Mouse (Mus musculus) activated CD4-positive, CD25-positive, alpha-beta regulatory T cell (primary cell): ENCODE measurements around the gene Cntrl. TPM values are rescaled to one million over a fixed set of nuclear protein-coding genes. Genes with fewer than 3 reads are reported as not detected.

ENCODE experiments used
- polyA plus RNA-seq, 2 experiments: library from polyadenylated mRNA; unstranded; fragments of 100-300 nt; shearing (Covaris generic); gene quantifications; one replicate each; pipeline ENCODE4 v1.2.1; 2017

The Cntrl gene
- polyA plus RNA-seq: 10 to 100 TPM; 93.9 to 97.0 TPM

DNA sequence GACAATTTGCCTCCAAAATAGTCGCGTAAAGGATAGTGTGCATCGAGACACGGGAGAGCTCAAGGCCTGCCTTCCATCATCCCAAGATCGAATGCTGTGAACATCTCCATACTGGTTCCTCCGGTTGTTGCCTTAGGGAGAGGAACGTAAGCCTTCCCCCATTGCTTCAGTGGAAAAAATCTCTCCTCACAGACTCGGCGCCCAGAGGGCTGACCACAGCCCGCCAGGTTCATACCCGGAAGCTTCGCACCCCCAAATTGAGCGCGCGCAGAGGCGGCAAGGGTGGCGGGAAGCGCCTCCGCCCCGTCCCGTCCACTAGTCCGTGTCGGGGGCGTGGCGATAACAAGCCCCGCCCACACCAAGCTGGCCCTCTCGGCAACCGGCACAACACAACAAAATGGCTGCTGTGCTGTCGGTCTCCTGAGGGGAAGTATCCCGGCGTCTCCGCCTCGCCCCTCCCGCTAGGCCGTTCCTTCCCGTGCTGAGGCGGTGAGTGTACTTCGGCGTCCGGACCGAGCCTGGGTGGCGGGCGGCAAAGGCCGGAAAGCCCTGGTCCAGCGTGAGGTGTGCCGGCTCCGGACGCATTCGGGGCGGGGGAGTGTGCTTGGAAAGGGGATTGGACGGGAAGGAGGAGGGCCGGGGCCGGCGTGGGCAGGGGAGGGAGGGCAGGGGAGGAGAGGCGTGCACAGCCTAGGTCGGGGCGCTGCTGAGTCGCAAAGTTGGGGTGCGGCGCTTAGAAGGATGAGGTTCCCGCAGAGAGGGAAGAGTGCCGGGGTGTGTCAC, at the start of gene Cntrl:
TSS of gene Cntrl (plus strand) at position 352 of the 783 bp plus-strand sequence.

GRCm38 (mm10) chr2:35061338-35061737, 48.0 kb upstream of the Cntrl start, which contains the start of gene Hc:
TSS of gene Hc (minus strand) at chr2:35061438.

GRCm38 (mm10) chr2:35101443-35101842, 7.8 kb upstream of the Cntrl start, which contains the start of gene AI182371:
TSS of gene AI182371 (minus strand) at chr2:35101543.

DNA sequence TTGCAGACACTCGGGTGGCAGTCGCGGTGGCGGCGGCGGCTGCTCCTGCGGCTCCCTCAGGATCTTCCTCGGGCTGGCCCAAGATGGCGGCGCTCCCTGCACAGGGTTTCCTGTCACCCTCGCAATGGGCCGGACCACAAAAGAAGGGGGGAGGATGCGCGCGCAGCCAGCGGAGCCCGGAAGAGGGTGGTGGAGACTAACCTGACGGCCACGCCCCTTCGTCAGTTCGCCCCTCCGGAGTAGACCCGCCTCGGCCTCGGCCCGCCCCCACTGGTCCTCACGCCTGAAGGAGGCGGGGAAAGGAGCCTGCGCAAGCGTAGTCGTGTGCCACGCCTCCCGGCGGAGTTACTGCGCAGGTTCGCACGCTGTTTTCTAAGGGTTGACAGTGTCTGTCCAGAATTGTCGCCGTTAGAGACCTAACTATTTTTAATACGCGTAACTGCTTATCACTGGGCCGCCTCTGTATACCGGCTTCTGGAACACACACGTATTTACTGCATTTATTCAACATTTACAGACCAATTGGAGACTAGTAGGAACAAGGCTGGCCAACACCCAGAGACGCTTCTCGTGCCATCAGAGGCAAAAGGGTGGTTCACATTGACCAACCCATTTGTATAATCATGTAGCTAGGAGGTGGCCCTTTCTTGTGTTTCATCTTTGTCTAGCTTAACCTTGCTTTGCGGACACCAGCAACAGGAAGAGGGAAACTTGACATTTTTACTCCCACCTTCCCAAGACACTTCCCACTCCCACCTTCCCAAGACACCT, 91.8 kb downstream of the Cntrl start, which contains the start of gene Rab14:
TSS of gene Rab14 (minus strand) at position 223 of the 771 bp plus-strand sequence.

Other genes starting within 250 kb of the Cntrl start
- under 1 TPM in 1 of 2 experiments, not detected in 1; 0.36 TPM for gene Cutal, start 235.1 kb upstream of the Cntrl start, polyA plus RNA-seq
- gene Psmd5, start 234.5 kb upstream of the Cntrl start, polyA plus RNA-seq: 10 to 100 TPM; 78.3 to 90.2 TPM
- gene Phf19, start 195.5 kb upstream of the Cntrl start, polyA plus RNA-seq: 1 to 10 TPM; 1.5 to 2.2 TPM
- gene Traf1, start 147.7 kb upstream of the Cntrl start, polyA plus RNA-seq: 100 to 1,000 TPM; 157 to 372 TPM
- gene Hc, start 48.1 kb upstream of the Cntrl start, polyA plus RNA-seq: under 1 TPM; 0.12 to 0.58 TPM
- 1 to 10 TPM; 1.5 to 2.9 TPM for gene AI182371, start 7.9 kb upstream of the Cntrl start, polyA plus RNA-seq
- gene Rab14, start 91.6 kb downstream of the Cntrl start, polyA plus RNA-seq: 100 to 1,000 TPM; 165 to 198 TPM
- gene Gsn, start 146.9 kb downstream of the Cntrl start, polyA plus RNA-seq: 10 to 100 TPM; 37.6 to 56.7 TPM
- 1 to 10 TPM; 3.2 to 6.5 TPM for gene Stom, start 227.5 kb downstream of the Cntrl start, polyA plus RNA-seq